Mouse (Mus musculus) ES-E14 (cell line): ENCODE data around the gene Khdc3.

ENCODE experiments used
- CHD2 ChIP-seq: IDR thresholded peaks from 2 replicates; pipeline ENCODE4 v1.6.1; 2014; ENCODE audit warnings: mild to moderate bottlenecking, low read depth, low read length, inconsistent platforms
- HCFC1 ChIP-seq: IDR thresholded peaks from 2 replicates; pipeline ENCODE4 v1.6.1; 2012; ENCODE audit warnings: low read length, inconsistent platforms, borderline replicate concordance; ENCODE audit not compliant: insufficient read depth
- MAFK ChIP-seq: IDR thresholded peaks from 2 replicates; pipeline ENCODE4 v1.6.1; 2014; ENCODE audit warnings: mild to moderate bottlenecking, low read depth, low read length, inconsistent platforms; ENCODE audit not compliant: insufficient read depth
- ZNF384 ChIP-seq: IDR thresholded peaks from 2 replicates; pipeline ENCODE4 v1.6.1; 2012; ENCODE audit warnings: low read depth, low read length, inconsistent platforms

DNA sequence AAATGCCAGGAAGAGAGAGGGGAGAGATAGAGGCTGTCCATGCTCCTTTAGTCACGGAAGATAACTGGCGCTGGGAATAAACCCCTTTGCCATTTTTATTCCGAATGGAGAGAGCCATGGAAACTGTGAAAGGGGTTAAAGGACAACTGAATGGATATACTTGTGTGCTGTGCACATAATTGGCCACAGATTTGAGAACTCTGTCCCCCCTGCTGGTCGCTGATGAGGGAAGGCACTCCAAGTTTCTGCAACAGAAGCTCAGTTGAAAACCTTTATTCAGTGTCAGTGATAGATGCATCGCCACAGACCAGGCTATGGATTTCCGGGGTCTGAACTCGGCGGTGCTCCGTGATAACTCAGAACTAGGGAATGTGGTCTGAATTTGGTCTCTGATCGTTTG lies 11.5 kb upstream of the Khdc3 start:
- TF ChIP-seq HCFC1 (no peak), ZNF384 (no peak), CHD2 (no peak), MAFK (no peak)
